Mouse (Mus musculus) naive thymus-derived CD4-positive, alpha-beta T cell, adult 5 months (primary cell): ENCODE results near the gene Olfr726. TPM values are rescaled to one million over a fixed set of nuclear protein-coding genes. Genes with fewer than 3 reads are reported as not detected.

Experiments used
- polyA plus RNA-seq: library from polyadenylated mRNA; unstranded; fragments of 100-300 nt; shearing (Covaris generic); gene quantifications from one replicate; pipeline ENCODE4 v1.2.1, GENCODE M21; 2017

The Olfr726 gene
- not detected for polyA plus RNA-seq

GRCm38 (mm10) chr14:50090853-50091252, at the start of gene Olfr726:
Gene Olfr726 (minus strand): TSS chr14:50090953.

GRCm38 (mm10) chr14:50122886-50123285, 32.1 kb upstream of the Olfr726 start, which contains the start of gene Olfr727:
Gene Olfr727 (plus strand): TSS chr14:50123186.

GRCm38 (mm10) chr14:50040275-50040674, 50.5 kb downstream of the Olfr726 start, which contains the start of gene Olfr725:
Gene Olfr725 (minus strand): TSS chr14:50040375.

Other genes with a start within 250 kb of the Olfr726 start
- not detected for gene Olfr722, start 189.0 kb downstream of the Olfr726 start, polyA plus RNA-seq
- not detected for gene Olfr723, start 159.2 kb downstream of the Olfr726 start, polyA plus RNA-seq
- gene Olfr724, start 127.7 kb downstream of the Olfr726 start, polyA plus RNA-seq, result not detected
- not detected for gene Olfr725, start 50.6 kb downstream of the Olfr726 start, polyA plus RNA-seq
- 0.30 TPM for gene Olfr727, start 32.2 kb upstream of the Olfr726 start, polyA plus RNA-seq
- gene Olfr728, start 51.7 kb upstream of the Olfr726 start, polyA plus RNA-seq, result not detected
- 0.30 TPM for gene Olfr729, start 62.0 kb upstream of the Olfr726 start, polyA plus RNA-seq
- gene Olfr730, start 97.2 kb upstream of the Olfr726 start, polyA plus RNA-seq, result not detected
- gene Olfr731, start 150.9 kb upstream of the Olfr726 start, polyA plus RNA-seq, result 0.06 TPM
- gene Olfr732, start 193.3 kb upstream of the Olfr726 start, polyA plus RNA-seq, result not detected
- gene Olfr733, start 210.6 kb upstream of the Olfr726 start, polyA plus RNA-seq, result not detected
- gene Olfr734, start 235.8 kb upstream of the Olfr726 start, polyA plus RNA-seq, result not detected